Mouse (Mus musculus) testis, adult 2 months (tissue): ENCODE data around the gene Iars2. TPM values are rescaled to one million over a fixed set of nuclear protein-coding genes. Genes with fewer than 3 reads are reported as not detected.

Source experiments
- H3K27ac ChIP-seq: fragments of 200-500 bp; 2 replicates; pipeline ENCODE4 v1.5.1; 2012; ENCODE audit warnings: low read depth, low read length; ENCODE audit not compliant: control insufficient read depth, insufficient read depth
- H3K27me3 ChIP-seq: fragments of 200-500 bp; 2 replicates; pipeline ENCODE4 v1.6.1; 2012; ENCODE audit warnings: mild to moderate bottlenecking, low read length, moderate library complexity; ENCODE audit not compliant: control insufficient read depth, insufficient read depth
- H3K36me3 ChIP-seq: fragments of 200-500 bp; 2 replicates; pipeline ENCODE4 v1.6.1; 2012; ENCODE audit warnings: mild to moderate bottlenecking, low read length; ENCODE audit not compliant: control insufficient read depth, insufficient read depth
- H3K4me1 ChIP-seq: fragments of 200-500 bp; 2 replicates; pipeline ENCODE4 v1.6.1; 2012; ENCODE audit warnings: low read length; ENCODE audit not compliant: control insufficient read depth, insufficient read depth
- H3K4me3 ChIP-seq: fragments of 200-500 bp; 2 replicates; pipeline ENCODE4 v1.5.1; 2012; ENCODE audit warnings: low read depth, mild to moderate bottlenecking, low read length, moderate library complexity, mixed read lengths; ENCODE audit not compliant: control insufficient read depth
- CTCF ChIP-seq: fragments of 200-500 bp; IDR thresholded peaks from 2 replicates; pipeline ENCODE4 v1.5.1; 2012; ENCODE audit warnings: low read depth, mild to moderate bottlenecking, inconsistent platforms, low read length, moderate library complexity; ENCODE audit not compliant: control insufficient read depth, insufficient read depth, insufficient replicate concordance
- POLR2A ChIP-seq: fragments of 200-500 bp; IDR thresholded peaks from 2 replicates; pipeline ENCODE4 v1.6.1; 2012; ENCODE audit warnings: low read depth, mild to moderate bottlenecking, inconsistent platforms, low read length, moderate library complexity; ENCODE audit not compliant: control insufficient read depth
- polyA plus RNA-seq: library from polyadenylated mRNA; depleted of rRNA; stranded (reverse); fragments of >200 nt; gene quantifications from 2 replicates; pipeline ENCODE4 v1.2.3, GENCODE M21; 2012

Iars2 gene
- polyA plus RNA-seq, 1 experiment: 12.0 TPM

DNA sequence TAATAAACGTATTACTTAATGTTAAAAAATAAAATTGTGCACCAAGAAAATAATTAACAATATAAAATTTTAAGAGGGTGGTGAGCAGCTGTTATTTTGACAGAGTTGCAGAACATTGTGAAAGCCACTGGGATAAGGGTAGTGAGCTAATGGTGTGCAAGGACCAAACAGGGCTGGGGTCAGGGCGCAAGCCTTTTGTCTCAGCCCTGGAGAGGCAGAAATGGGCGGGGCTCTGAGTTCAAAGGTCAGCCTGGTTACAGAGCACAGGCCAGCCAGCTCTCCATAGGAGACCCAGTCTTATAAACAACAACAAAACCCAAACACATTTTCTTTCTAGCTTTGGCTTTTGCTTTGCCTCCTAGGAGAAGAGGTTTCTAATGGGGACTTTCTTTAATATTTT lies 72.4 kb downstream of the Iars2 start:
- H3K4me3 ChIP-seq: no peak overlapping the region
- H3K4me1 ChIP-seq: no peaks in the 10 kb centered on the region; the same call in none of the 2 replicates
- TF ChIP-seq CTCF: no peak
- no peak for TF ChIP-seq POLR2A
- peaks cover 7% of the 10 kb centered on the region; the same call in 1 of the 2 replicates for H3K36me3 ChIP-seq
- H3K27ac ChIP-seq: no peak overlapping the region
- H3K27me3 ChIP-seq: no peaks in the 10 kb centered on the region

DNA sequence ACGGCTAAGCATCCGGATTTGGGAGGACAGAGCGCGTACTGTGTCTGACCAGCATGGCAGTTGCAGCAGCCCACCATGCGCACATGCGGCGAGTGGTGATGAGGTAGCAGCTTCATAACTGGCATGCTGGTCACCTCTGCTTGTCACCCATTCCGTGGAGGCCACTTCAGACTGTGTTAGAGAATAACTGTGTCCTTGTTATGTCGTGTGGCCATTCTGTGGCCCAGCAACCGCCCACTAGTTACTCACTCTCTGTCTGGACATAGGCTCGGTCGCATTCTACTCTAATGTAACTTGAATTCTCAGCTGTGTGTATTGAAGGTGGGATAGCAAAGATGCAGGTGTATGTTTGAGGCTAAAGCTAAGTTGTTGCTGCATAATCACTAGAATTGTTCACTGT lies 73.9 kb downstream of the Iars2 start:
- TF ChIP-seq POLR2A (no peak), CTCF (no peak)
- no peak overlapping the region for H3K27ac ChIP-seq
- H3K4me3 ChIP-seq: no peak overlapping the region
- H3K4me1 ChIP-seq: no peaks in the 10 kb centered on the region; the same call in none of the 2 replicates
- no peaks in the 10 kb centered on the region for H3K27me3 ChIP-seq
- H3K36me3 ChIP-seq: peaks cover 7% of the 10 kb centered on the region

DNA sequence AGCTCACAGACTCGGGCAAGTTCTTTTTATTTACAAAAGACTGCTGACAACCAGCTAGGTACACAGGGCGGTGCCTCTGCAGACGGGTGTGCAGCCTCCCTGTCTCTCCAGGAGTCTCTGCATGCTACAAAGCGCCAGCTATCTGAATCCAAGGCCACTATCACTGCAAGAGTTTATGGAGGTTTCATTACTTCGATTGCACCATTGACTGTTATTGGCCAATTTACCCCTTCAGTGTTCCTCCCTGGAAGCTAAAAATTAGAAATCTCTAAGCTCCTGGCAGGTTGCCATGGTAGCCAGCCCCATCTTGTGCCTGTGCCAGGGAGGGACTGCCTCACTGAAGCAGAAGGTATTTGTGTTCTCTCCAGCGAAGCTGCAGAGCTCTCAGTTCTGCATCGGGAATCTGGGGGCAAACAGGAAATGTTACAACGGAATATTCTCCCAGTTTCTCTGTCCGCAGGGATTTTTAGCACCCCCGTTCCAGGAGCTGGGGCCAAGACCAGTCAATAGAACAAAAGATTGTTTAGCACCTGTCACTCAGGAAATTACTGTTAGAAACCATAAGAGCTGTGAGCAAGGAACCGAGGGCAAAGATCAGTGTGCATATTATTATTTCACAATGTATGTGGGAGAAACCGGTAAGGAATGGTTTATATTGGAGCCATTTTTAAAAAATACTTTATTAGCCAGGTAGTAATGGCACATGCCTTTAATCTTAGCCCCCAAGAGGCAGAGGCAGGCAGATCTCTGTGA lies 75.9 kb downstream of the Iars2 start:
- Histone ChIP-seq H3K27me3 (no peaks in the 10 kb centered on the region), H3K4me1 (no peaks in the 10 kb centered on the region; the same call in none of the 2 replicates), H3K27ac (no peak overlapping the region), H3K4me3 (no peak overlapping the region), H3K36me3 (peaks cover 5% of the 10 kb centered on the region)
- no peak for TF ChIP-seq POLR2A
- no peak for TF ChIP-seq CTCF

DNA sequence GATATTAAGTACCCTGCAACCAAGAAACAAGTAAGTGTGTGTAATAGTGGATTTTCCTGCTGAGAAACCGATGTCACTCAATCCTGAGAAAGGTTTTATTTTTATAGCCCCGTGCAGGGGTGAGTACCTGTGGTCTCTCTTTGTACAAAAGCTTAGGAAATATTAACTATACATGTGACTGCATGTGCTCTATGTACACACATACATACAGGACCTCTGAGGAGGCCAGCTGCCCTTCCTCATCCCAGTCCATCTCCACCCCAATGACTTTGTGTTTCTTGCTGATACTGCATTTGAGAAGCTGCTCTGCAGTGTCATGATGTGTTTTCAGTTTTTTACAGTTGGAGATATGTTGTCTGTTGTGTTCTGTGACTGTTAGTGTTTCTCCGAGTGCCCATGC lies 76.8 kb downstream of the Iars2 start:
- H3K27ac ChIP-seq: no peak overlapping the region
- TF ChIP-seq CTCF (no peak), POLR2A (no peak)
- no peaks in the 10 kb centered on the region; the same call in none of the 2 replicates for H3K4me1 ChIP-seq
- no peaks in the 10 kb centered on the region for H3K27me3 ChIP-seq
- H3K36me3 ChIP-seq: peaks cover 5% of the 10 kb centered on the region
- H3K4me3 ChIP-seq: no peak overlapping the region

DNA sequence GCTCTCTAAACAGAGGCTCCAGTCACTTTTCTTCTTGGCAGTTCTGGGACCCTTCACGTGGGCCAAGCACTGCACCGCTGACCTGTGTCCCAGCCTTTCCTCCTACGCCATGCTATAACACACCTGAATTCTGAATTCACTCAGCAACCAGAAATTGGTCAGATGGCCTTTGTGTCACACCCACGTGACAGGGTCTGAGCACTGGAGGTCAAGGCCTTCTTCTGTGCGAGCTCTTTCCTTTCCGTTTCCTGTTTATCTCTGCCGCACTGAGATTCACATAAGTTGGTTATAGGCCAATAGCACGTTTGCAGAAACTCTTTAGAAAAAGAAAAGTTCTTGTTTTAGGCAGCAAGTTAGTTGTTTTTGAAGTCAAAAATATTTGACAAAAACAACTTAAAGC lies 80.5 kb downstream of the Iars2 start:
- no peak overlapping the region for H3K27ac ChIP-seq

DNA sequence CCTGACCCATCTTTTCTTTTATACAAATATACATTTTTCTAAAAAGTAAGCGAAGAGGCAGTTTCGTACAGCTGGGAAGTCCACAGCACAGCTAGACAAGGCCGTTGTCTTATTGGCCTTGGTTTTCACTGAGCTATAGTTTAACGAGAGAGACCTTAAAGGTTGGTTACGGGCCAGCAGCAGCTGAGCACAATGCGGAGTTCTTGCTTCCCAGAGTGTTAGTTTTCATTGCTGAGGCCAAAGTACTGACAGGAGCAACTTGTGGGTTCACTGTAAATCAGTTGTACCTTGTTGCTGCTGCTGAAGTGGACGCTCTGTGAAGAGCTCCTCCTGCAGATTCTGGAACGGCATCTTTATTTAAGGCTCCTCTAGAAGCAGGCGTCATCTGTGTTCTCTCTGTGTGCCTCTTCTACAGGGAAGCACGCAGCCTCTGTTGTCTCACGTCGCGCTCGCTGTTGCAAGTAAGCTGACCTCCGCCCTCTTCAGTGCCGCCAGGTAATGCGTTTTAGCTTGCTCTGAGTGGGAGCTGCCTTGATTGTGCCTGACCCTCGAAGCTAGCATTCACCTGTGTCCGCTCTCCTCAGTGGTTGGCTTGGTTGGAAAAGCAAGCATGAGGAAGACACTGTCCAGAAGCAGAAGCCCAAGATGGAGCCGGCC lies 81.6 kb downstream of the Iars2 start:
- no peak overlapping the region for H3K27ac ChIP-seq
- TF ChIP-seq CTCF (no peak), POLR2A (no peak)
- peaks cover 3% of the 10 kb centered on the region for H3K36me3 ChIP-seq
- no peak overlapping the region for H3K4me3 ChIP-seq
- no peaks in the 10 kb centered on the region for H3K27me3 ChIP-seq
- no peaks in the 10 kb centered on the region; the same call in 1 of the 2 replicates for H3K4me1 ChIP-seq

More for the DNA sequence above, 80.5 kb downstream of the Iars2 start:
- no peaks in the 10 kb centered on the region; the same call in none of the 2 replicates for H3K4me1 ChIP-seq
- TF ChIP-seq CTCF: no peak
- TF ChIP-seq POLR2A: no peak
- H3K4me3 ChIP-seq: no peak overlapping the region
- no peaks in the 10 kb centered on the region for H3K27me3 ChIP-seq
- H3K36me3 ChIP-seq: peaks cover 3% of the 10 kb centered on the region

DNA sequence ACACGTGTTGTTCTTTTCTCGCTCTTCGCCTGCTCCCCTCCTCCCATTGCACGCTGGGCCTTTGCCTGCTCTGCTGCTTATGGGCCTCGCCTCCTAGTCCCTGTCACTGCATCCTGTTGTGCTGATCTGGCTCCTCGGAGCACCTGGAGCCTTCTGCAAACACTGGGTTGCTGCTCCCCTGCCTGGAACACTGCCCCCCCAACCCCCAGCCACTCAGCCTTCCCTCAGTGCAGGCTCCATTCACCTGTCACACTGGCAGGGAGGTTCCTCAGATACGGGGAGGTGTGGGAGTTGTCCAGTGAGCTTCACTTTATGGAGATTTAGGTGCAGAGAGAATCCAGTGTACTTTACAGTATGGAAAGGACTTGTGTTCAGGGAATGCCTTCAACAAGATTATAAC lies 83.7 kb downstream of the Iars2 start:
- no peaks in the 10 kb centered on the region for H3K4me1 ChIP-seq
- no peak for TF ChIP-seq POLR2A
- no peak for TF ChIP-seq CTCF
- H3K27ac ChIP-seq: no peak overlapping the region
- H3K4me3 ChIP-seq: no peak overlapping the region
- no peaks in the 10 kb centered on the region for H3K27me3 ChIP-seq
- peaks cover 2% of the 10 kb centered on the region for H3K36me3 ChIP-seq
